Mouse (Mus musculus) ES-Bruce4 (cell line): ENCODE results near the gene Vps18.

Experiments
- CTCF ChIP-seq: IDR thresholded peaks from one replicate; pipeline ENCODE4 v1.8.1; 2011; ENCODE audit warnings: low read depth, low read length
- EP300 ChIP-seq: IDR thresholded peaks from 2 replicates; pipeline ENCODE4 v1.6.1; 2011; ENCODE audit warnings: low read depth, low read length; ENCODE audit not compliant: insufficient read depth

GRCm38 (mm10) chr2:119328546-119328945 is 40.0 kb downstream of the Vps18 start:
- no peak for TF ChIP-seq EP300
- no peak for TF ChIP-seq CTCF
